Mouse (Mus musculus): ENCODE measurements around the gene Bcl2. TPM values are rescaled to one million over a fixed set of nuclear protein-coding genes. Genes with fewer than 3 reads are reported as not detected.

Bcl2 gene
- polyA plus RNA-seq, 1 experiment from 2014 or later: 18.5 TPM

DNA sequence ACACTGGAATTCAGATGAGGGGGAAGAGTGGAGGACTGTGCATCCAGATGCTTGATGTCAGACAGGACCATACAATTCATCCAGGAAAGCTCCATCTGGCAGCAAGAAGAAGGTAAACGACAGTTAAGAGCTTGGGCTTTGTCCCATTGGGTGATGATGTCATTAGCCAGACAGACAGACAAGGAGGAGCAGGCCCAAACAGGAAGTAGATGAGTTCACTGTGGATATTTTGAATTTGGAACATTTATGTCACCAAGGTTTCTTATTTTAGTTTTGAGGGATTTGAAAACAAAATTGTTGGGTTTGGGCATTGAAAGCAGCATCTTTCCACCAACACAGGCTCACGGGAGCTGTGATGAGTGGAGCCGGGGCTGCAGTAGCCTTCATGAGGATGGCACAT lies 29.5 kb downstream of the Bcl2 start:
- Histone ChIP-seq H3K4me1 (replicated peaks; ENCODE audit: control insufficient read depth, insufficient read depth, low read length) (peaks cover 3% of the 10 kb centered on the region; the same call in 1 of the 2 replicates), H3K36me3 (ENCODE audit: control insufficient read depth, insufficient read depth, low read length) (no peaks in the 10 kb centered on the region), H3K9me3 (ENCODE audit: control insufficient read depth, low read length) (no peaks in the 10 kb centered on the region), H3K27ac (ENCODE audit: low read length) (no peak overlapping the region), H3K9ac (ENCODE audit: low read length) (no peak overlapping the region), H3K27me3 (ENCODE audit: control insufficient read depth, insufficient read depth, low read depth, low read length) (no peaks in the 10 kb centered on the region), H3K4me2 (ENCODE audit: low read depth, low read length) (no peak overlapping the region), H3K4me3 (ENCODE audit: low read length) (no peak overlapping the region)
- no peak for ATAC-seq (ENCODE audit: low read depth)
- WGBS: 68% methylated on average over 3 of the region's 3 CpGs

DNA sequence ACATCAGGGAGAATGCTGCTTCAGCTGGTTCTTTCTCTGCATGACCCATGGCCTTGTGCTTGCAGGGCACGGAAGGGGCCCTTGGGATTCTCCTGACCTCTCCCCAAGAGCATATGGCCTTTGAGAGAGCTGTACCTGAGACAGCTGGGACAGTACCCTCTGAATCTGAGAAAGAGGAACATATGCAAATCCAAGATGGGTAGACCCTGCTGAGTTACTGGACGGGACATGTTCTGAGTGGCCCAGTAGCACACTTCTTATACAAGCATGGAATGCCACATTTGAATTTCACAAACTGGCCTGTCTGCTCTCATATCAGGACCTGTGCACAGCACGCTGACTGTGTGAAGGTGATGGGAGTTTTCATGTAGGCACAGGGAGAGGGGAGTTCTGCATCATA lies 31.2 kb downstream of the Bcl2 start:
- WGBS: 83% methylated on average over 3 of the region's 3 CpGs

DNA sequence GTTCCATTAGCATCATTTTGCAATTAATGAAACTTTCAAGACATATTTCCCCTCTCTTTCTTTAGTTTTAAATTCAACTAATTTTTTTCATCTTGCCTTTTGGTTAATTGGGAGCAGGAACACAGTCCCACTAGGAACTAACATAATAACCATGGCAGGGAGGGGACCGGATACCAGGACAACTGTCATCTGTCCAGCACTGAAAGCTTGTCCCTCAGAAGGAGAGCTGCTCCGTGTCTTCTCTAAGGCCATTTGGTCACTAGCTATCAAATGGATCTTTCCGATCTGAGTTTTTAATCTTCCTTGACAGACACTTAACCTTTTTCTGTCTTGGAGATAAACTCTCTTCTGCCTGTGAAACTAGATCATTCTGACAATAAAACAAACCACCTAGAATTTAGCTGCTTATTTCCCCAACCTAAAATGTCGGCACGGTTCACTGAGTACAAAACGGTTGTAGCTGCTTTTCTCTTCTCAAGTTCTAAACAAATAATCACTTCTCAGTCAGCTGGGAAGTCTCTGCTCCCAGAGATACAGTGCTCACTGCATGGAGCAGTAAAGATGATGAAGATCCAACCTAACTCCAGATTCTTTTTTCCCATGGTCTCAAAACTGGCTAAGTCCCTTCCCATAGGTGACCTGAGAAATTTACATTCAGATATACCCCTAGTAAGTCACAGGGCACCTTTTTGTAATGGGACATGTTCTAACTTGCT lies 34.1 kb downstream of the Bcl2 start:
- no peak for ATAC-seq (ENCODE audit: low read depth)
- Histone ChIP-seq H3K36me3 (ENCODE audit: control insufficient read depth, insufficient read depth, low read length) (no peaks in the 10 kb centered on the region), H3K4me1 (replicated peaks; ENCODE audit: control insufficient read depth, insufficient read depth, low read length) (no peaks in the 10 kb centered on the region), H3K4me3 (ENCODE audit: low read length) (no peak overlapping the region), H3K27ac (ENCODE audit: low read length) (no peak overlapping the region), H3K9me3 (ENCODE audit: control insufficient read depth, low read length) (no peaks in the 10 kb centered on the region), H3K9ac (ENCODE audit: low read length) (no peak overlapping the region), H3K4me2 (ENCODE audit: low read depth, low read length) (no peak overlapping the region), H3K27me3 (ENCODE audit: control insufficient read depth, insufficient read depth, low read depth, low read length) (no peaks in the 10 kb centered on the region)
- 55% methylated on average over 6 of the region's 6 CpGs for WGBS

More for the DNA sequence above, 31.2 kb downstream of the Bcl2 start:
- ATAC-seq (ENCODE audit: low read depth): no peak
- no peak overlapping the region for H3K4me3 ChIP-seq (ENCODE audit: low read length)
- H3K36me3 ChIP-seq (ENCODE audit: control insufficient read depth, insufficient read depth, low read length): no peaks in the 10 kb centered on the region
- no peaks in the 10 kb centered on the region for H3K9me3 ChIP-seq (ENCODE audit: control insufficient read depth, low read length)
- H3K27me3 ChIP-seq (ENCODE audit: control insufficient read depth, insufficient read depth, low read depth, low read length): no peaks in the 10 kb centered on the region
- no peak overlapping the region for H3K9ac ChIP-seq (ENCODE audit: low read length)
- no peaks in the 10 kb centered on the region; the same call in 1 of the 2 replicates for H3K4me1 ChIP-seq (replicated peaks; ENCODE audit: control insufficient read depth, insufficient read depth, low read length)
- H3K27ac ChIP-seq (ENCODE audit: low read length): no peak overlapping the region
- no peak overlapping the region for H3K4me2 ChIP-seq (ENCODE audit: low read depth, low read length)

DNA sequence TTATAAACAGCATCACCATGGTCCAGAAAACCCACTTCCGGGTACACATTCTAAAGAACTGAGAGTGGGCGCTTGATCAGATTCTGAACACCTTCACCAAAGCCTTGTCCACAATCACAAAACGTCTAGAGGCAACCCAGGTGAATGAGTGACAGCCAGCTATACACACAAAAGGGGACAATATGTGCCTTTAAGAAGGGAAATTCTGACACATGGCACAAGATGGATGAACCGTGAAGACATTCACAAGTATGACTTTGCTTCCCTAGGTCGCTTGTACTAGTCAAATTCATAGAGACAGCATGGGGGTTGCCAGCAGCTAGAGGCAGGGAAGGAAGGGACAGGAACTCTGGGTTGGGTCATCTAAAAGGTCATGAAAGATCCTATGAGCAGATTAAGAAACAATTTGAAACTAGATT lies 36.0 kb downstream of the Bcl2 start:
- no peak overlapping the region for H3K4me3 ChIP-seq (ENCODE audit: low read length)
- no peaks in the 10 kb centered on the region for H3K9me3 ChIP-seq (ENCODE audit: control insufficient read depth, low read length)
- WGBS: 58% methylated on average over 5 of the region's 5 CpGs
- H3K4me1 ChIP-seq (replicated peaks; ENCODE audit: control insufficient read depth, insufficient read depth, low read length): no peaks in the 10 kb centered on the region
- H3K27me3 ChIP-seq (ENCODE audit: control insufficient read depth, insufficient read depth, low read depth, low read length): no peaks in the 10 kb centered on the region
- H3K36me3 ChIP-seq (ENCODE audit: control insufficient read depth, insufficient read depth, low read length): no peaks in the 10 kb centered on the region
- no peak overlapping the region for H3K27ac ChIP-seq (ENCODE audit: low read length)
- H3K9ac ChIP-seq (ENCODE audit: low read length): no peak overlapping the region
- ATAC-seq (ENCODE audit: low read depth): no peak
- H3K4me2 ChIP-seq (ENCODE audit: low read depth, low read length): no peak overlapping the region

DNA sequence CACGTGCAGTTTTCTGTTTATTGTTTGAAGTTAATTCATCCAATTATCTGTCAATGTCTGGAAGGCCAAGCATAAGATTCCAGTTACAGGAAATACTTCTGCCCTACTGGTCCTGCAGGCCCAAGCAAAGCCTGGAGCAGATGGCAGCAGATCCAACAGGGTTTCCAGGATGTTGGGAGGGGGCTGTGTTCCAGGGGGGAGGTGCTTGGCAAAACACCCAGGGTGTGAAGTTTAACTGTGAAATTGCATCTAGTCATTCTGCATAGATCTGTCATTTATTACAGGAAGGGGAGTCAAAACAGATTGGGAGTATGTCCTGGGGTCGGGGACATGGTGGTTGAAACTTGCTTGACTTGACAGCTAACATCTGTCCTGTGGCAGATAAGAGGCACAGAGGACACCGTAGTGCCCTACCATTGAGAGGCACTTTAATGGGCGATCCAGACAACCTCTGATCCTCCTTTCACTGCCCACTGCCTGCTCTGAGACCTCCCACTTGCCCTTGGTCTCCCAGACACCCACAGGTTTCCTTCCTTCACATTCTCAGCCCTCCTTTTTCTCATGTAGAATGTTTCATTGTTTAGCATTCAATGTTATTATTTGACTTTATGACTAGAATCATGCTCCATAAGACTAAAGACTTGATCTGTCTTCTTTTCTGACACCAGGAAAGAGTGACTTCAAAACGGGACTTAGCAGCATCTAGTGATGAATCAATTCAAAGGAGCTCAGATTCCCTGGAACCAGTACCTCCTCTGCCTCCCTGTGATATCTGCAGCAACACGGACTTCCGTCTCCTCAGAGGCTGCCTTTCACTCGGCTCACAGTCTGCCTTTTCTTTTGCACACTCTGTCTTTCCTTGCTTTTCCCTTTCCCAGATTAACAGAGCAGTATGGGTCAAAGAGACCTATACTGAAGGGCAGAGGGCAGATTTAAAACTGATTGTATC lies 47.7 kb downstream of the Bcl2 start:
- Histone ChIP-seq H3K9me3 (ENCODE audit: control insufficient read depth, low read length) (no peaks in the 10 kb centered on the region), H3K9ac (ENCODE audit: low read length) (no peak overlapping the region), H3K4me1 (replicated peaks; ENCODE audit: control insufficient read depth, insufficient read depth, low read length) (no peaks in the 10 kb centered on the region; the same call in 1 of the 2 replicates), H3K27me3 (ENCODE audit: control insufficient read depth, insufficient read depth, low read depth, low read length) (no peaks in the 10 kb centered on the region), H3K27ac (ENCODE audit: low read length) (no peak overlapping the region), H3K4me2 (ENCODE audit: low read depth, low read length) (no peak overlapping the region), H3K36me3 (ENCODE audit: control insufficient read depth, insufficient read depth, low read length) (no peaks in the 10 kb centered on the region), H3K4me3 (ENCODE audit: low read length) (no peak overlapping the region)
- ATAC-seq (ENCODE audit: low read depth): peak; percentile 38; the same call in 1 of the 2 replicates
- WGBS: 35% methylated on average over 8 of the region's 8 CpGs

DNA sequence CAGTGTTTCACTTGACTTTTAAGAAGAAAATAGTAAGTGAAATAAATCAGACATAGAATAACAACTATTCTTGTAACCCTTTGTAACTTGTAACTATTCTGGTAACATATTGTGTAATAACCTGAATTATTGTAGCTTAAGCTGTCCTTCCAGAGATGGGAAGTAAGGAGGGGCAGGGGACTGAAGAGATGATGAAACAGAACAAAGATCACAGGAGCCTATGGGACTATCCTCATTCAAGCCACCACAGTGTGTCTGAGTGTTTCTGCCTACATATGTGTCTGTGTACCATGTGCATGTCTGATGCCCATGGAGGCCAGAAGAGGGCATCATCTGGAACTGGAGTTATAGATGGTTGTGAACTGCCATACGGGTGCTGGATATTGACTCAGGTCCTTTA lies 49.1 kb downstream of the Bcl2 start:
- no peak for ATAC-seq (ENCODE audit: low read depth)
- Histone ChIP-seq H3K9me3 (ENCODE audit: control insufficient read depth, low read length) (no peaks in the 10 kb centered on the region), H3K4me2 (ENCODE audit: low read depth, low read length) (no peak overlapping the region), H3K4me1 (replicated peaks; ENCODE audit: control insufficient read depth, insufficient read depth, low read length) (no peaks in the 10 kb centered on the region; the same call in 1 of the 2 replicates), H3K27ac (ENCODE audit: low read length) (no peak overlapping the region), H3K4me3 (ENCODE audit: low read length) (no peak overlapping the region), H3K9ac (ENCODE audit: low read length) (no peak overlapping the region), H3K36me3 (ENCODE audit: control insufficient read depth, insufficient read depth, low read length) (no peaks in the 10 kb centered on the region), H3K27me3 (ENCODE audit: control insufficient read depth, insufficient read depth, low read depth, low read length) (no peaks in the 10 kb centered on the region)
- 88% methylated on average over 1 of the region's 1 CpGs for WGBS

DNA sequence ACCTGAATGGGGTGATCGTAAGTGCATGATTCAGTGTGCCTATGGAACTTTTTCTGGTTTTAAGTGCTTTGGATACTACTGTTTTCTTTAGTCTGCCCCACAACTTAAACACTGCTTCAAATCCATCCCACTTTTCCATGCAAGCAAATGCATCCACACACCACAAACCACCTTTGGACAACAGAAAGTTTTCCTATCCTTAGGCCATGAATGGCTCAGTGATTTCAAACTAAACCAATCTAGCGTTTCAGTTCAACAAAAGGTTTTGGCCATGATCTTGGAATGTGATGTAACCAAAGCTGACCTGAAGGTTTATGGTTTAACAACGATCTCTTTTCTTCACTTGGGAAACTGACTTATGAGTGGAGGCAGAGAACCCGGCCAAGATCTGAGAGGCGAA lies 51.6 kb downstream of the Bcl2 start:
- no peaks in the 10 kb centered on the region for H3K36me3 ChIP-seq (ENCODE audit: control insufficient read depth, insufficient read depth, low read length)
- no peaks in the 10 kb centered on the region; the same call in 1 of the 2 replicates for H3K4me1 ChIP-seq (replicated peaks; ENCODE audit: control insufficient read depth, insufficient read depth, low read length)
- H3K27me3 ChIP-seq (ENCODE audit: control insufficient read depth, insufficient read depth, low read depth, low read length): no peaks in the 10 kb centered on the region
- no peaks in the 10 kb centered on the region for H3K9me3 ChIP-seq (ENCODE audit: control insufficient read depth, low read length)
- no peak overlapping the region for H3K9ac ChIP-seq (ENCODE audit: low read length)
- 85% methylated on average over 5 of the region's 5 CpGs for WGBS
- H3K27ac ChIP-seq (ENCODE audit: low read length): no peak overlapping the region
- ATAC-seq (ENCODE audit: low read depth): no peak
- no peak overlapping the region for H3K4me3 ChIP-seq (ENCODE audit: low read length)
- no peak overlapping the region for H3K4me2 ChIP-seq (ENCODE audit: low read depth, low read length)

DNA sequence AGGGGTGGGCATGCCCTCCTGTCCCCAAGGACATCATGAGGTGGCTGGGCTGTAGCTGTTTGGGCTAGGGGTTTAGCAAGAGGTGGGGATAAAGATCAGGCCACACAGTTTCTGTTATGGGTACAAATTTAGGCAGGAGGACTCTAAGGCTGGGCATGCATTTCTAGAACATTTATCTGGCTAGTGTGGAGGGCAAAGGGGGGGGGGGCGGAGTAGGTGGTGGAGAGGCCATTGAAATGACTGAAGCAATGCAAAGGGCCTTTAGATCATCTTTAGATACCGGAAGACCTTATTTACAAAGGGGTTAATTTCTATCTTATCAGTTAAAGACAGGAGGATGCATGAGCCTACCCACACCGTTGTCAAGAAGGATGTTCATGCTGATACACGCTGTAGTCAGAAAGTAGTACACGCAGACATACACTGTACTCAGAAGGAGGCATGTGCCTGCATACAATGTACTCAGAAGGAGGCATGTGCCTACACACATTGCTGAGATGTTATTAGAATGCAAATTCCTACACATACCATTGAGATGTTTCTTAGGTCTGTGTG lies 55.7 kb downstream of the Bcl2 start:
- Histone ChIP-seq H3K36me3 (ENCODE audit: control insufficient read depth, insufficient read depth, low read length) (no peaks in the 10 kb centered on the region), H3K27ac (ENCODE audit: low read length) (no peak overlapping the region), H3K9ac (ENCODE audit: low read length) (no peak overlapping the region), H3K4me1 (replicated peaks; ENCODE audit: control insufficient read depth, insufficient read depth, low read length) (peaks cover 3% of the 10 kb centered on the region; the same call in 1 of the 2 replicates), H3K27me3 (ENCODE audit: control insufficient read depth, insufficient read depth, low read depth, low read length) (no peaks in the 10 kb centered on the region), H3K4me3 (ENCODE audit: low read length) (no peak overlapping the region), H3K9me3 (ENCODE audit: control insufficient read depth, low read length) (no peaks in the 10 kb centered on the region), H3K4me2 (ENCODE audit: low read depth, low read length) (no peak overlapping the region)
- 72% methylated on average over 5 of the region's 5 CpGs for WGBS
- ATAC-seq (ENCODE audit: low read depth): no peak

DNA sequence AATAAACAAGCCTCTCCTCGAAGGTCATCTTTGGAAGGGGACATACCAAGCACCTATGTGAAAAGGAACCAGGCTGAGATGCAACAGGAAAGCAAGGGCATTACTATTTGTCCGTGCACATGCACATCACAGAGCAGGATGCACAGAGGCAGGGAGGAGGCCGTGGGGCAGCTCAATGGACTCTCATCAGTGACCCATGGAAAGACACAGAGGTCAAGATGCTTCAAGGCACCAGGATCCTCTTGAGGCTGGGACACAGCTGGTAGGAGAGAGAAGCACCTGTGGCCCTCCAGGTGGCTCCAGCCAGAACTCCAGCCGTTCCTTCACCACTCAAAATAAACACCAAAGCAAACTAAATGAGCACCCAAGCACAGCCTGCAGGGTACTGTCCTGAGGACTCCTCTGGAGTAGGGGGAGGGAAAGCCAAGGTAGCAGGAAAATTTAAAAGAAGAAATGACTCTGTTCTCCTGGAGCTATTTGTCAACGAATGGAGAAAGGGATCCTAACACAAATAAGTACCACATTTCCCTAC lies 57.8 kb downstream of the Bcl2 start:
- 58% methylated on average over 5 of the region's 5 CpGs for WGBS
- Histone ChIP-seq H3K4me1 (replicated peaks; ENCODE audit: control insufficient read depth, insufficient read depth, low read length) (peaks cover 3% of the 10 kb centered on the region; the same call in 1 of the 2 replicates), H3K9me3 (ENCODE audit: control insufficient read depth, low read length) (no peaks in the 10 kb centered on the region), H3K27ac (ENCODE audit: low read length) (no peak overlapping the region), H3K9ac (ENCODE audit: low read length) (no peak overlapping the region), H3K27me3 (ENCODE audit: control insufficient read depth, insufficient read depth, low read depth, low read length) (no peaks in the 10 kb centered on the region), H3K4me2 (ENCODE audit: low read depth, low read length) (no peak overlapping the region), H3K4me3 (ENCODE audit: low read length) (no peak overlapping the region), H3K36me3 (ENCODE audit: control insufficient read depth, insufficient read depth, low read length) (no peaks in the 10 kb centered on the region)
- no peak for ATAC-seq (ENCODE audit: low read depth)

Measured in lung, embryonic 16.5 days (tissue).